Mouse (Mus musculus): ENCODE results near the gene Gm17409.
A peak's percentile ranks its signal among the peaks of the same experiment; 100 is the strongest.

The Gm17409 gene

DNA sequence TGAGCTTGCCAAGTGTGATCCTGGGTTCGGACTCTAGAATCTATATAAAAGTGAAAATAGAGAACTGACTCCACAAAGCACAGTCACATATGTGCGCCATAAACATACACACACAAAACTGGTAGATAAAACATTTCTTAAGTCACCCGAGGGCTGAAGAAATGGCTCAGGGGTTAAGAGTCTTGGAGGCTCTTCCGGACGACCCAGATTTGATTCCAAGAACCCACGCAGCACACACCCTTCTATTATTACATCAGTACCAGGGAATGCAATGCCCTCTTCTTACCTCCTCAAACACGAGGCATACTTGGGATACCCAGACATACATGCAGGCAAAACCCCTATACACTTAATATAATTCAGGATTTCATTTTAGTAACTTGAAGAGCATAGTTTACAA is at the start of gene Gm17409:
TSS of gene Gm17409 (plus strand) at position 301 of the 400 bp plus-strand sequence.
- no peak for DNase-seq

GRCm38 (mm10) chr2:58423319-58423718 is 46.6 kb upstream of the Gm17409 start:
- no peak for DNase-seq

- no peak for DNase-seq
These were observed 44.4 kb upstream of the Gm17409 start for GRCm38 (mm10) chr2:58425436-58426004.

DNA sequence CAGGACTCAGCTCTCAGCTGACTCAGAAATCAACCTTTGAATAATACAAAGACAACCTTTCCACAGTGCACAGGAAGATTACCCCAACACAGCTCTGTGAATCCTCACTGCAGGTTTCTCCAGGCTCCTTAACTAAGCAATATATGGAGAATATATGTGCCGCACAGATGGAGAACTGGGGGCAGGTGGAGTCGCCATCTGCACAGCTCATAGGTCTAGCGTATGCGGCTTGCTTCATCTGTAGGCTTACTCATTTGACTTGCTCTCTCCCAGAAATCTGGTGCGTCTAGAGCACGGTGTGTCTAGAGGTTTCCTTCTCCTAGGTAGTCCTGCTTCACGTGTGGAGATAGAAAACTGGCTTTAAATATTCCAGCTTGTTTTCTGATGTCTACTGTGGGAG is 37.7 kb upstream of the Gm17409 start:
- DNase-seq = no peak

GRCm38 (mm10) chr2:58433317-58433716 is 36.6 kb upstream of the Gm17409 start:
- no peak for DNase-seq

- no peak for DNase-seq
These were observed 35.5 kb upstream of the Gm17409 start for GRCm38 (mm10) chr2:58434438-58434837.

GRCm38 (mm10) chr2:58435507-58435906 is 34.4 kb upstream of the Gm17409 start:
- no peak for DNase-seq

GRCm38 (mm10) chr2:58436911-58437310 is 33.0 kb upstream of the Gm17409 start:
- no peak for DNase-seq

DNA sequence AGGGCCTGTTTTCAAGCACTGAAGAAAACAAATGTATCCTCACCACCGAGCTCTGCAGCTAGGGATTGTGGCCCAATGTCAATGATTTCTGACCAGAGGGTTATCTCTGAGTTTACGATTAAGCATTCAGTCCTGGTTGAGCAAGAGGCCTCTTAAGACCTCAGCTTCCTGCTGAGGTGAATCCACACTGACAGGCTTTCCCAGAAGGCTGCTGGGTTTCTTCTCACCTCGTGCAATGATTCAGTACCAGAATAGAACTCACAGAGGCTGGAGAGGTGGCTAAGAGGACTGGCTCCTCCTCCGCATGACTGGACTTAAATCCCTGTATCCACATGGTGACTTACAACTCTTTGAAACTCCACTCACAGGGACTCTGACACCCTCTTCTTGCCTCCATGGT is 26.8 kb upstream of the Gm17409 start:
- DNase-seq = no peak

DNA sequence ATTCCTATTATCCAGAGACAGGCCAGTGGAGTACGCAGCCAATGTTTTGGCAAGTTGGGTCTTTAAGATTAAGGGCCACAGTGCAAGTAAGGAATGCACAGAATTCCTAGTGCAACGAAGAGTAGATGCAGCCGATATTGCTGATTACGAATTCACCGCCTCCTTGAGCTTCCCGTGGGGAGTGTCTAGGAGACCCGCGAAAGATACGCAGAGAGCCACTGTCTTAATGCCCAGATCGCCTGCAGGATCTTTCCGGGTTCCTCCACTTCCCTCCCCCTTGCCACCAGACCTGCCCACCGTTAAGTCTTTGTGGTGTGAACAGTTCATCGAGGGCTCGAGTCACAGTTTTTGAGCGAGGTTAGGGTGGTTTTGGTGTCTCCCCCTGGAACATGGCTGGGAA is 22.9 kb upstream of the Gm17409 start:
- DNase-seq = no peak

- DNase-seq = no peak
These were observed 15.6 kb upstream of the Gm17409 start for GRCm38 (mm10) chr2:58454095-58454865.

GRCm38 (mm10) chr2:58456843-58457487 is 13.0 kb upstream of the Gm17409 start:
- DNase-seq = no peak

- DNase-seq = no peak
These were observed 12.4 kb upstream of the Gm17409 start for GRCm38 (mm10) chr2:58457488-58457865.

GRCm38 (mm10) chr2:58458820-58459371 is 11.0 kb upstream of the Gm17409 start:
- peak; percentile 50 for DNase-seq

GRCm38 (mm10) chr2:58470290-58470689 is 374 bp downstream of the Gm17409 start:
- DNase-seq = no peak

- DNase-seq = no peak
These were observed 5.7 kb downstream of the Gm17409 start for GRCm38 (mm10) chr2:58475578-58475977.

- DNase-seq = peak; percentile 93
These were observed 7.2 kb downstream of the Gm17409 start for GRCm38 (mm10) chr2:58476956-58477715.

GRCm38 (mm10) chr2:58478144-58478543 is 8.2 kb downstream of the Gm17409 start:
- DNase-seq = no peak

DNA sequence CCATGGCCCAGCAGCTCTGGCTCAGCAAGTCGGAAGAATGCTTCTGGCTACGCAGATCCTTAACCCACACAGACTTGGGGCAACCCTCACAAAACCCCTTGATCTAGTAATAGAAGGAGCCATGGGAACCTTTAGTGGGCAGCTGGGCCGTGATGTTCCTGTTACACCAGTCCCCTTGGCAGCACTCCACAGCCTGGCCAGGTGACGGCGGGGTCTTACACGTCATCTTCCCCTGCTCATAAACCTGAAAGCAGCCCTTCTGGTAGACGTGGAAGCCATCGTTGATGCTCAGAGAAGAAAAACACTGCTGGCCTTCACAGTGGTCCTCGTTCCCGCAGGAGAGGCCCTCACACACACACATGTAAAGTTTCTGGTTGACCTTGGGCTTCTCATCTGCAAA is 9.6 kb downstream of the Gm17409 start:
- no peak for DNase-seq

DNA sequence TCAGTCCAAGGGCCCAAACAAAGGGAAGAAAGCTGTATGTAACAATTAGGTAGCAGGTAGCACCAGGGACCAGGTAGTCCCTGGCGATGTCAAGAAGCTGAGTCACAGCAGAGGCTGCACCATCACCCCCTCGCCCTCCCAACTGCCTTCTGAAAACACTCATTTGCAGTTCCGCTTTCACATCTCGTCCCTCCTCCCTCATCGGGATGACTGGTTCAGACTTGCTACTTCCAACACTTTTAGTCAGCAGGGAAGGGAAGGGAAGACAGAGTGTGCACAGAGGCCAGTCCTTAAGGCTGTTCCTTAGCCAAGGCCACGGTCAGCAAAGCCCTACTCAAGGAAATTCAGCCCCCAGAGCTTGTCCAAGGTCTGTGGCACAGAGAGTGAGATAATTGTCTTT is 10.8 kb downstream of the Gm17409 start:
- DNase-seq = no peak

GRCm38 (mm10) chr2:58481450-58482100 is 11.7 kb downstream of the Gm17409 start:
- DNase-seq = no peak

DNA sequence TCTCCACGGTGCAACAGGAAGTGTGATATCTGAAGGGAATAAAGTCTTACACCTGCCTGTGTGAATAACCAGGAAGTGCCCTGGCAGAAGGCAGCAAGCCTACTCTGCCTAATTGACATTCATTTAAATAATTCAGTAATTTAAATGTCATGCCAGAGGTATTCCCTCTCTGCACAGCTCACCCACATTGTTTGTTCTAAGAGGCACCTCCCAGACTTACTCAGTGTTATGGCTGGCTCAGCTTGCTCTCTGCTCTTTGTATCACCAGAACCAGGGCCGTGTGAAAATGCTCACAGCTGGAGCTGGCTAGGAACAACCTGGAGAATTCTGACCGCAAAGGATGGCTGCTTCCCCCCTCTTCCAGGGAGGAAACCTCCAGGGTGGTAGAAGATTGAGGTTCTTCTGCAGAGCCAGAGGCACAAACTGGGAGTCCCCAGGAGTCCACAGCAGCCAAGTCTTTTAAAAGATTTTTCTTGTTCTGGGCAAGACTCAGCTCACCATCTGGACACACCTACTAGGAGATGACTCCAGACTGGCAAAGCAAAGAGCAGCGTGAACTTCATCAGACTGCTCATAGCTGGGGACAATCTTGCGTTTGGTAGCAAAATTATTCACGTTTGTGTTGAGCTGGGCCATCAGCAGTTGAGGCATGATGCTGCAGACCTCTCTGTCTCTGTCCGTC is 14.5 kb downstream of the Gm17409 start:
- no peak for DNase-seq

All from kidney, postnatal 10 days (tissue).